Mouse (Mus musculus) lung, embryonic 16.5 days (tissue): ENCODE measurements around the gene Fank1. TPM values are rescaled to one million over a fixed set of nuclear protein-coding genes. Genes with fewer than 3 reads are reported as not detected.

Experiments used
- ATAC-seq: fragments of 200-750 bp; cut with Nextera tagmentation; 2 replicates; pipeline ENCODE4 v1.8.0; 2017; ENCODE audit warnings: low read depth, mild to moderate bottlenecking, moderate library complexity
- H3K27ac ChIP-seq: fragments of 300-500 bp; sonication (generic); 2 replicates; pipeline ENCODE4 v1.5.1; 2014; ENCODE audit warnings: mild to moderate bottlenecking, control low read depth, low read length
- H3K27me3 ChIP-seq: fragments of 300-500 bp; sonication (generic); 2 replicates; pipeline ENCODE4 v1.6.1; 2014; ENCODE audit warnings: low read depth, low read length, mixed read lengths; ENCODE audit not compliant: control insufficient read depth, insufficient read depth
- H3K36me3 ChIP-seq: fragments of 300-500 bp; sonication (generic); 2 replicates; pipeline ENCODE4 v1.6.1; 2014; ENCODE audit warnings: low read length; ENCODE audit not compliant: control insufficient read depth, insufficient read depth
- H3K4me1 ChIP-seq: fragments of 300-500 bp; sonication (generic); replicated peaks from 2 replicates; pipeline ENCODE4 v1.6.1; 2014; ENCODE audit warnings: low read length, mixed read lengths; ENCODE audit not compliant: control insufficient read depth, insufficient read depth
- H3K4me2 ChIP-seq: fragments of 300-500 bp; sonication (generic); 2 replicates; pipeline ENCODE4 v1.6.1; 2014; ENCODE audit warnings: low read depth, low read length, control low read depth
- H3K4me3 ChIP-seq: fragments of 300-500 bp; sonication (generic); 2 replicates; pipeline ENCODE4 v1.5.1; 2014; ENCODE audit warnings: mild to moderate bottlenecking, low read length, control low read depth
- H3K9ac ChIP-seq: fragments of 300-500 bp; sonication (generic); 2 replicates; pipeline ENCODE4 v1.6.1; 2014; ENCODE audit warnings: low read length, control low read depth
- H3K9me3 ChIP-seq: fragments of 300-500 bp; sonication (generic); 2 replicates; pipeline ENCODE4 v1.6.1; 2016; ENCODE audit warnings: low read length; ENCODE audit not compliant: control insufficient read depth
- WGBS: fragments of 180-500 bp; shearing (Covaris S2); extraction: QIAGEN DNeasy Blood & Tissue Kit; methylation state at CpG from one replicate; pipeline ENCODE4 v1.1.7; 2014; 5-methylcytosine and 5-hydroxymethylcytosine counted together
- polyA plus RNA-seq: library from polyadenylated mRNA; unstranded; fragments of >200 nt; fragmentation: Nextera tagmentation; extraction: Ambion mirVana; gene quantifications from 2 replicates; pipeline ENCODE4 v1.2.1, GENCODE M21; 2015

The Fank1 gene
- polyA plus RNA-seq, 1 experiment from 2014 or later, result 2.7 TPM

- no peaks in the 10 kb centered on the region for H3K36me3 ChIP-seq
- no peaks in the 10 kb centered on the region for H3K27me3 ChIP-seq
- H3K9ac ChIP-seq, result no peak overlapping the region
- ATAC-seq, result no peak
- 67% methylated on average over 1 of the region's 1 CpGs for WGBS
- H3K4me3 ChIP-seq, result no peak overlapping the region
- H3K9me3 ChIP-seq, result no peaks in the 10 kb centered on the region
- peak overlapping the region; percentile 37; the same call in 1 of the 2 replicates for H3K27ac ChIP-seq
- no peak overlapping the region for H3K4me2 ChIP-seq
- H3K4me1 ChIP-seq, result peaks cover 8% of the 10 kb centered on the region; the same call in 1 of the 2 replicates
These were observed 32.5 kb upstream of the Fank1 start for GRCm38 (mm10) chr7:133744209-133744608.

DNA sequence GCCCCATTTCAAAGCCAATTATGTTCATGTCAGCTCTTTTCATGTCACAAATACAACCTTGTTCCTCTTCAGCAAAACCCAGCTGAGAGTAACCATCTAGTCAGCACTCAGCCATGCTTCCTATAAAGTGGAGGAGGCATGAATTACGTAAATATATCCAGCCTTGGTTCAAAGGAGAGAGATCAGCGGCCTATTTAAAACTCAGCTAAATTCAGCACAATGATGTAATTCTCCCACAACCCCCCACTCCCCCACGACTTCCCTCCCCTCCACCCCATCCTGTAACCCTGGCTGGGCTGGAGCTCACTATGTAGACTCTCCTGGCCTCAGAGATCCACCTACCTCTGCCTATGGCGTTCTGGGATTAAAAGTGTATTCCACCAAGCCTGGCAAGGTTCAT, 32.0 kb upstream of the Fank1 start:
- peak overlapping the region; percentile 37; the same call in 1 of the 2 replicates for H3K27ac ChIP-seq
- no peaks in the 10 kb centered on the region for H3K9me3 ChIP-seq
- no peaks in the 10 kb centered on the region for H3K36me3 ChIP-seq
- no peak overlapping the region for H3K4me3 ChIP-seq
- 0 out of 2 replicates have a peak overlapping the region, but pooled peaks have one; percentile 27 for H3K9ac ChIP-seq
- WGBS, result 31% methylated on average over 4 of the region's 4 CpGs
- peak; percentile 63; the same call in 1 of the 2 replicates for ATAC-seq
- H3K4me1 ChIP-seq, result peaks cover 8% of the 10 kb centered on the region; the same call in 1 of the 2 replicates
- no peak overlapping the region for H3K4me2 ChIP-seq
- no peaks in the 10 kb centered on the region for H3K27me3 ChIP-seq

- H3K9me3 ChIP-seq, result no peaks in the 10 kb centered on the region
- H3K27me3 ChIP-seq, result no peaks in the 10 kb centered on the region
- no peak overlapping the region for H3K4me2 ChIP-seq
- no peak overlapping the region for H3K9ac ChIP-seq
- ATAC-seq, result no peak
- H3K36me3 ChIP-seq, result no peaks in the 10 kb centered on the region
- H3K4me1 ChIP-seq, result peaks cover 8% of the 10 kb centered on the region; the same call in 1 of the 2 replicates
- no peak overlapping the region for H3K27ac ChIP-seq
- no peak overlapping the region for H3K4me3 ChIP-seq
- WGBS, result 76% methylated on average over 8 of the region's 8 CpGs
These were observed 29.3 kb upstream of the Fank1 start for GRCm38 (mm10) chr7:133747372-133747771.

DNA sequence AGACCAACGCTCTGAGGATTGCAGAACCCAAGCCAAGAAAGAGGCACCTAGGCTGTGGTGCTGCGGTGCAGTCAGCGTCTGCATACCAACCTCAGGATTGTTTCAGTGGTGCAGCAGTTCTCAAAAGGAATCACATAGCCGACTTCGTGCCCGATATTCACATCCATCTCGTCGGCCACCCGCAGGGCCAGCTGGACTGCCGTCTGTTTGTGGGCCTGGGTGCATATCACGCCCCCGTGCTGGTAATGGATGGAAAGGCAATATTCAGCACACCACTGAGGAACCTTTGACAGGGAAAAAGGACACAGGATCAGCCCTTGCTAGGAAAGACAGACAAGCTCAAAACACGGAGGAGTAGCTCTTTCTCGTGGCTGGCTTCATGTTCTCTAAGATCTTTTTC, 27.9 kb upstream of the Fank1 start:
- Histone ChIP-seq H3K27ac (no peak overlapping the region), H3K9me3 (no peaks in the 10 kb centered on the region), H3K36me3 (no peaks in the 10 kb centered on the region), H3K27me3 (no peaks in the 10 kb centered on the region), H3K4me1 (peaks cover under 1% of the 10 kb centered on the region; the same call in 1 of the 2 replicates), H3K9ac (no peak overlapping the region), H3K4me3 (no peak overlapping the region), H3K4me2 (no peak overlapping the region)
- WGBS, result 64% methylated on average over 14 of the region's 14 CpGs
- ATAC-seq, result no peak

- no peak overlapping the region for H3K27ac ChIP-seq
- WGBS, result 62% methylated on average over 5 of the region's 5 CpGs
- H3K36me3 ChIP-seq, result no peaks in the 10 kb centered on the region
- H3K4me2 ChIP-seq, result no peak overlapping the region
- H3K27me3 ChIP-seq, result no peaks in the 10 kb centered on the region
- no peaks in the 10 kb centered on the region for H3K4me1 ChIP-seq
- no peak overlapping the region for H3K9ac ChIP-seq
- ATAC-seq, result peak; percentile 26; the same call in 1 of the 2 replicates
- no peaks in the 10 kb centered on the region for H3K9me3 ChIP-seq
- no peak overlapping the region for H3K4me3 ChIP-seq
These were observed 26.0 kb upstream of the Fank1 start for GRCm38 (mm10) chr7:133750666-133751065.

GRCm38 (mm10) chr7:133751163-133751562, 25.5 kb upstream of the Fank1 start:
- H3K4me3 ChIP-seq, result no peak overlapping the region
- H3K9me3 ChIP-seq, result no peaks in the 10 kb centered on the region
- WGBS, result 73% methylated on average over 5 of the region's 5 CpGs
- H3K27ac ChIP-seq, result no peak overlapping the region
- ATAC-seq, result 0 out of 2 replicates have a peak, but pooled peaks have one; percentile 59
- no peak overlapping the region for H3K9ac ChIP-seq
- no peaks in the 10 kb centered on the region for H3K27me3 ChIP-seq
- no peaks in the 10 kb centered on the region for H3K36me3 ChIP-seq
- no peaks in the 10 kb centered on the region for H3K4me1 ChIP-seq
- no peak overlapping the region for H3K4me2 ChIP-seq

DNA sequence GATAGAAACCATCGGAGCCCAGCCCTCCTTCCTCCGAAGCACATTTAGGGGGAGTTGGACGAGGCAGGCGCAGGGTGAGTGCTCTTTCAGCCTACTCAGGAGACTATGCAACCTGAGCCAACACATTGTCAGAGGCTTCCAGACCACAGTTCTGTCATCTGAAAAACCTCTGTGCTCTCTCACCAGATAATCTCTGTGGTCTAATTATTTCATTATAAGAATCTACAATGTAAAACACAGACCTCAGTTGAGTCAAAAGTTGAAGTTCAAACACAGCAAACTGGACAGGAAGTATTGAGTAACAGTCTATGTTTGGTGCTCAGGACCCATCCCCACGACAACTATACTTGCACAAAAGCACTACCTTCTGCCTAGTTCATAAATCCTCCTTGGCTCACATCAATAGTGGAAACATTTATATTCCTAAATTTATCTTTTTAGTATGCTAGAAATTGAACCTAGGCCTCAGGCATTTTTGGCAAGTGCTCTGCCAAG, 18.7 kb upstream of the Fank1 start:
- WGBS, result 65% methylated on average over 5 of the region's 5 CpGs
- no peaks in the 10 kb centered on the region for H3K27me3 ChIP-seq
- H3K27ac ChIP-seq, result no peak overlapping the region
- peaks cover 2% of the 10 kb centered on the region; the same call in 1 of the 2 replicates for H3K9me3 ChIP-seq
- no peak overlapping the region for H3K9ac ChIP-seq
- H3K4me1 ChIP-seq, result no peaks in the 10 kb centered on the region
- 0 out of 2 replicates have a peak, but pooled peaks cover 3% of the 10 kb centered on the region for H3K36me3 ChIP-seq
- H3K4me2 ChIP-seq, result no peak overlapping the region
- ATAC-seq, result no peak
- H3K4me3 ChIP-seq, result no peak overlapping the region

DNA sequence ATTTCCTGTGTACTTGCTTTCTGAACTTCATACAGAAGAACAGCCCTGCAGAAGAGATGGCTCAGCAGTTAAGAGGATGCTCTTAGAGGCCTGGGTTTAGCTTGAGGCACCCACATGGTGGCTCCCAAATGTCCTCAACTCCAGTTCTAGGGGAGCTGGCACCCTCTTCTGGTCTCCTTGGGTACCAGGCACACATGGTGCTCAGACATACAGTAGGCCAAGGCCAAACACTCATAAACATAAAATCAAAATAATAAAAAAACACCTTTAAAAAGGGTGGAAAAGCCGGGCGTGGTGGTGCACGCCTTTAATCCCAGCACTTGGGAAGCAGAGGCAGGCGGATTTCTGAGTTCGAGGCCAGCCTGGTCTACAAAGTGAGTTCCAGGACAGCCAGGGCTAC, 17.9 kb upstream of the Fank1 start:
- Histone ChIP-seq H3K9ac (no peak overlapping the region), H3K4me2 (no peak overlapping the region), H3K27me3 (no peaks in the 10 kb centered on the region), H3K9me3 (peaks cover 2% of the 10 kb centered on the region; the same call in 1 of the 2 replicates), H3K36me3 (0 out of 2 replicates have a peak, but pooled peaks cover 3% of the 10 kb centered on the region), H3K4me1 (no peaks in the 10 kb centered on the region), H3K4me3 (no peak overlapping the region), H3K27ac (no peak overlapping the region)
- 98% methylated on average over 5 of the region's 5 CpGs for WGBS
- ATAC-seq, result no peak

GRCm38 (mm10) chr7:133759611-133760353, 16.9 kb upstream of the Fank1 start:
- H3K27me3 ChIP-seq, result no peaks in the 10 kb centered on the region
- H3K36me3 ChIP-seq, result 0 out of 2 replicates have a peak, but pooled peaks cover 3% of the 10 kb centered on the region
- ATAC-seq, result no peak
- peak overlapping the region; percentile 19; the same call in 1 of the 2 replicates for H3K4me2 ChIP-seq
- H3K4me1 ChIP-seq, result no peaks in the 10 kb centered on the region
- H3K9me3 ChIP-seq, result peaks cover 2% of the 10 kb centered on the region; the same call in 1 of the 2 replicates
- no peak overlapping the region for H3K27ac ChIP-seq
- H3K4me3 ChIP-seq, result no peak overlapping the region
- WGBS, result 26% methylated on average over 27 of the region's 27 CpGs
- peak overlapping the region; percentile 46; the same call in 1 of the 2 replicates for H3K9ac ChIP-seq
